Mouse (Mus musculus) forebrain, embryonic 16.5 days (tissue): ENCODE results near the gene Rbm25. TPM values are rescaled to one million over a fixed set of nuclear protein-coding genes. Genes with fewer than 3 reads are reported as not detected.
A peak's percentile ranks its signal among the peaks of the same experiment; 100 is the strongest.
"Not testable (repeated sequence)": the region's sequence is repeated elsewhere in the genome, so short reads cannot be mapped to it uniquely, and the experiment has no call there.

Source experiments
- ATAC-seq: fragments of 200-750 bp; cut with Nextera tagmentation; 2 replicates; pipeline ENCODE4 v1.8.0; 2017; ENCODE audit warnings: mild to moderate bottlenecking, moderate library complexity
- H3K27ac ChIP-seq: fragments of 300-500 bp; sonication (generic); 2 replicates; pipeline ENCODE4 v1.5.1; 2014; ENCODE audit warnings: low read length, control low read depth
- H3K27me3 ChIP-seq: fragments of 300-500 bp; sonication (generic); replicated peaks from 2 replicates; pipeline ENCODE4 v1.6.1; 2014; ENCODE audit warnings: low read length; ENCODE audit not compliant: control insufficient read depth, insufficient read depth
- H3K36me3 ChIP-seq: fragments of 300-500 bp; sonication (generic); 2 replicates; pipeline ENCODE4 v1.6.1; 2014; ENCODE audit not compliant: control insufficient read depth, insufficient read depth
- H3K4me1 ChIP-seq: fragments of 300-500 bp; sonication (generic); replicated peaks from 2 replicates; pipeline ENCODE4 v1.6.1; 2014; ENCODE audit warnings: low read length; ENCODE audit not compliant: control insufficient read depth, insufficient read depth
- H3K4me2 ChIP-seq: fragments of 300-500 bp; sonication (generic); 2 replicates; pipeline ENCODE4 v1.6.1; 2014; ENCODE audit warnings: mild to moderate bottlenecking, low read length, control low read depth
- H3K4me3 ChIP-seq: fragments of 300-500 bp; sonication (generic); replicated peaks from 2 replicates; pipeline ENCODE4 v1.5.1; 2014; ENCODE audit warnings: mild to moderate bottlenecking, low read length, control low read depth
- H3K9ac ChIP-seq: fragments of 300-500 bp; sonication (generic); replicated peaks from 2 replicates; pipeline ENCODE4 v1.6.1; 2014; ENCODE audit warnings: low read depth, low read length, control low read depth
- H3K9me3 ChIP-seq: fragments of 300-500 bp; sonication (generic); 2 replicates; pipeline ENCODE4 v1.6.1; 2016; ENCODE audit warnings: low read length; ENCODE audit not compliant: control insufficient read depth
- WGBS: fragments of 180-500 bp; shearing (Covaris S2); extraction: QIAGEN DNeasy Blood & Tissue Kit; methylation state at CpG from one replicate; pipeline ENCODE4 v1.1.7; 2014; 5-methylcytosine and 5-hydroxymethylcytosine counted together
- polyA plus RNA-seq: library from polyadenylated mRNA; unstranded; fragments of >200 nt; fragmentation: Nextera tagmentation; extraction: Ambion mirVana; gene quantifications from 2 replicates; pipeline ENCODE4 v1.2.1, GENCODE M21; 2015

The Rbm25 gene
- polyA plus RNA-seq, 1 experiment from 2014 or later, result 316 TPM

- 90% methylated on average over 5 of the region's 5 CpGs for WGBS
- no peaks in the 10 kb centered on the region for H3K36me3 ChIP-seq
- H3K4me2 ChIP-seq, result no peak overlapping the region
- no peaks in the 10 kb centered on the region for H3K4me1 ChIP-seq
- H3K9ac ChIP-seq, result no peak overlapping the region
- no peak overlapping the region for H3K27ac ChIP-seq
- H3K4me3 ChIP-seq, result no peak overlapping the region
- no peaks in the 10 kb centered on the region for H3K27me3 ChIP-seq
- H3K9me3 ChIP-seq, result no peaks in the 10 kb centered on the region
- ATAC-seq, result no peak
Observed at GRCm38 (mm10) chr12:83602285-83602684, 28.8 kb upstream of the Rbm25 start.

- H3K27ac ChIP-seq, H3K4me1 ChIP-seq, H3K9me3 ChIP-seq, H3K9ac ChIP-seq, H3K36me3 ChIP-seq, H3K4me3 ChIP-seq, H3K27me3 ChIP-seq, ATAC-seq, H3K4me2 ChIP-seq: not testable (repeated sequence)
- 92% methylated on average over 2 of the region's 2 CpGs for whole genome bisulfite sequencing
Observed at GRCm38 (mm10) chr12:83606411-83606810, 24.6 kb upstream of the Rbm25 start.

DNA sequence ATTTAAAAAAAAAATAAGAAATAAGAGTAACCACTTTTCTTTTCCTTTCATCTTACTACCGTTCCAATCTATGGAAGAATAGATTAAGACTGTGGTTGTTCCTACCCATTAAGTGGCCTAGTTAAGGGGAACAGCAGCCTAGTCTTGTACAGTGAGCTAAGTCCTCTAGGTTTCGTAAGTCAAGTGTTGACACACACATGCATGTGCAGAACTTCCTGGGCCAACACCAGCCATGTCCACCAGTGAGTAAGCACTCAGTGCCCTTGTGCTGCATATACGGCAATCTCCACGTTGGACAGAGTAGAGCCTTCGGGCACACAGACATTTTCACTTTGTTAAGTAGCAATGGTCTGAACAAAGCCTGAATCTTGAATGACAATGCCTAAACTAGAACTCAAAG is 13.8 kb upstream of the Rbm25 start:
- H3K27ac ChIP-seq, result no peak overlapping the region
- no peak overlapping the region for H3K4me3 ChIP-seq
- H3K9ac ChIP-seq, result no peak overlapping the region
- no peaks in the 10 kb centered on the region for H3K4me1 ChIP-seq
- 93% methylated on average over 5 of the region's 5 CpGs for WGBS
- H3K27me3 ChIP-seq, result no peaks in the 10 kb centered on the region
- H3K4me2 ChIP-seq, result no peak overlapping the region
- H3K9me3 ChIP-seq, result no peaks in the 10 kb centered on the region
- no peaks in the 10 kb centered on the region for H3K36me3 ChIP-seq
- no peak for ATAC-seq

GRCm38 (mm10) chr12:83618981-83619380 is 12.1 kb upstream of the Rbm25 start:
- no peak overlapping the region for H3K4me3 ChIP-seq
- H3K9ac ChIP-seq, result no peak overlapping the region
- ATAC-seq, result no peak
- no peak overlapping the region for H3K4me2 ChIP-seq
- 77% methylated on average over 2 of the region's 2 CpGs for WGBS
- H3K9me3 ChIP-seq, result no peaks in the 10 kb centered on the region
- no peaks in the 10 kb centered on the region for H3K27me3 ChIP-seq
- H3K36me3 ChIP-seq, result no peaks in the 10 kb centered on the region
- no peaks in the 10 kb centered on the region for H3K4me1 ChIP-seq
- H3K27ac ChIP-seq, result no peak overlapping the region

- H3K4me1 ChIP-seq, H3K4me3 ChIP-seq, ATAC-seq, H3K36me3 ChIP-seq, H3K4me2 ChIP-seq, H3K27me3 ChIP-seq, H3K9ac ChIP-seq, H3K27ac ChIP-seq, H3K9me3 ChIP-seq: not testable (repeated sequence)
- WGBS, result 65% methylated on average over 23 of the region's 23 CpGs
Observed at GRCm38 (mm10) chr12:83620694-83621093, 10.3 kb upstream of the Rbm25 start.

- no peak for ATAC-seq
- 78% methylated on average over 6 of the region's 6 CpGs for WGBS
- Histone ChIP-seq H3K9me3 (no peaks in the 10 kb centered on the region), H3K36me3 (no peaks in the 10 kb centered on the region), H3K4me1 (no peaks in the 10 kb centered on the region), H3K4me2 (no peak overlapping the region), H3K9ac (no peak overlapping the region), H3K4me3 (no peak overlapping the region), H3K27me3 (no peaks in the 10 kb centered on the region), H3K27ac (no peak overlapping the region)
Observed at GRCm38 (mm10) chr12:83622031-83622755, 8.8 kb upstream of the Rbm25 start.

- Histone ChIP-seq H3K27ac (no peak overlapping the region), H3K4me3 (no peak overlapping the region)
- 82% methylated on average over 1 of the region's 1 CpGs for WGBS
Observed at GRCm38 (mm10) chr12:83624321-83624720, 6.7 kb upstream of the Rbm25 start.

GRCm38 (mm10) chr12:83631743-83632679 is 975 bp downstream of the Rbm25 start:
- Histone ChIP-seq H3K4me2 (peak overlapping the region; percentile 77), H3K9ac (peak overlapping the region; percentile 96), H3K4me3 (peak overlapping the region; percentile 100), H3K27ac (peak overlapping the region; percentile 96), H3K27me3 (no peaks in the 10 kb centered on the region), H3K4me1 (peaks cover 5% of the 10 kb centered on the region; the same call in 1 of the 2 replicates), H3K36me3 (peaks cover 2% of the 10 kb centered on the region; the same call in 1 of the 2 replicates), H3K9me3 (no peaks in the 10 kb centered on the region)
- under 1% methylated on average over 64 of the region's 68 CpGs for WGBS
- peak; percentile 100 for ATAC-seq

More at GRCm38 (mm10) chr12:83624321-83624720, 6.7 kb upstream of the Rbm25 start:
- Histone ChIP-seq H3K36me3 (no peaks in the 10 kb centered on the region), H3K4me1 (no peaks in the 10 kb centered on the region), H3K9ac (no peak overlapping the region), H3K9me3 (no peaks in the 10 kb centered on the region), H3K27me3 (no peaks in the 10 kb centered on the region), H3K4me2 (no peak overlapping the region)
- no peak for ATAC-seq

GRCm38 (mm10) chr12:83632680-83633025 is 1.6 kb downstream of the Rbm25 start:
- Histone ChIP-seq H3K27ac (peak overlapping the region; percentile 96), H3K4me1 (peaks cover 5% of the 10 kb centered on the region; the same call in 1 of the 2 replicates), H3K9me3 (no peaks in the 10 kb centered on the region), H3K4me3 (peak overlapping the region; percentile 100), H3K27me3 (no peaks in the 10 kb centered on the region), H3K4me2 (peak overlapping the region; percentile 77), H3K9ac (peak overlapping the region; percentile 96), H3K36me3 (peaks cover 8% of the 10 kb centered on the region)
- ATAC-seq, result peak; percentile 30; the same call in 1 of the 2 replicates
- under 1% methylated on average over 20 of the region's 20 CpGs for whole genome bisulfite sequencing
